Mouse (Mus musculus) G1E (cell line): ENCODE results near the gene Uqcr11. TPM values are rescaled to one million over a fixed set of nuclear protein-coding genes. Genes with fewer than 3 reads are reported as not detected.
A peak's percentile ranks its signal among the peaks of the same experiment; 100 is the strongest.

ENCODE experiments used
- ATAC-seq: 2 replicates; pipeline ENCODE4 v1.8.0; 2016; ENCODE audit warnings: mild to moderate bottlenecking; ENCODE audit not compliant: insufficient number of reproducible peaks, poor library complexity, low FRiP score, severe bottlenecking; ENCODE audit errors: extremely low read depth
- DNase-seq: peaks from one replicate; pipeline ENCODE4 v3.0.0; 2012; ENCODE audit warnings: low spot score
- H3K27me3 ChIP-seq: 2 replicates; pipeline ENCODE4 v1.6.1; 2012; ENCODE audit warnings: mild to moderate bottlenecking, low read length, inconsistent platforms; ENCODE audit not compliant: insufficient read depth
- H3K36me3 ChIP-seq: replicated peaks from 2 replicates; pipeline ENCODE3; 2012; ENCODE audit warnings: mild to moderate bottlenecking, inconsistent platforms
- H3K4me1 ChIP-seq: 2 replicates; pipeline ENCODE4 v1.6.1; 2012; ENCODE audit warnings: low read depth, low read length, inconsistent platforms, mixed read lengths; ENCODE audit not compliant: insufficient read depth
- H3K4me3 ChIP-seq: 2 replicates; pipeline ENCODE4 v1.5.1; 2012; ENCODE audit warnings: low read depth, mild to moderate bottlenecking, inconsistent platforms, low read length, moderate library complexity, mixed read lengths
- H3K9me3 ChIP-seq: replicated peaks from 2 replicates; pipeline ENCODE4 v1.6.1; 2012; ENCODE audit warnings: inconsistent platforms
- CTCF ChIP-seq: IDR thresholded peaks from 2 replicates; pipeline ENCODE4 v1.5.1; 2012; ENCODE audit warnings: low read depth, low read length, inconsistent platforms, mixed read lengths
- GATA1 ChIP-seq: IDR thresholded peaks from 2 replicates; pipeline ENCODE4 v1.6.1; 2012; ENCODE audit warnings: borderline replicate concordance, low read length, inconsistent platforms, mixed read lengths
- GATA2 ChIP-seq: IDR thresholded peaks from 2 replicates; pipeline ENCODE4 v1.6.1; 2012; ENCODE audit warnings: low read depth, low read length, inconsistent platforms, borderline replicate concordance
- POLR2AphosphoS5 ChIP-seq: IDR thresholded peaks from 2 replicates; pipeline ENCODE4 v1.6.1; 2012; ENCODE audit warnings: low read depth, low read length, inconsistent platforms; ENCODE audit not compliant: insufficient replicate concordance
- TAL1 ChIP-seq: conservative IDR thresholded peaks from 2 replicates; pipeline ENCODE4 v1.6.1; 2012; ENCODE audit warnings: low read depth, low read length, inconsistent platforms, mixed read lengths
- polyA plus RNA-seq: library from polyadenylated mRNA; stranded (reverse); fragments of >175 nt; gene quantifications from 2 replicates; pipeline ENCODE4 v1.2.3, GENCODE M21; 2012
- total RNA-seq, 2 experiments: library from RNA; stranded (forward) in 1 of 2; stranded (reverse) in 1 of 2; fragments of 200-1000 nt in 1 of 2; fragments of >200 nt in 1 of 2; fragmentation: Nextera tagmentation in 1 of 2; gene quantifications; 2 replicates each; pipeline ENCODE4 v1.2.3; 2014 to 2017

Uqcr11 gene
- total and polyA plus RNA-seq, 3 experiments: 57.3 to 1,650 (median 376) TPM

- ATAC-seq: no peak
Observed at GRCm38 (mm10) chr10:80432936-80433512, 26.4 kb upstream of the Uqcr11 start.

GRCm38 (mm10) chr10:80432387-80432785 is 25.8 kb upstream of the Uqcr11 start:
- Histone ChIP-seq H3K9me3 (no peaks in the 10 kb centered on the region), H3K4me3 (peak overlapping the region; percentile 97), H3K27me3 (no peaks in the 10 kb centered on the region), H3K36me3 (peaks cover 46% of the 10 kb centered on the region), H3K4me1 (peaks cover 70% of the 10 kb centered on the region)
- no peak for ATAC-seq
- TF ChIP-seq GATA1 (no peak), GATA2 (no peak), TAL1 (no peak), CTCF (no peak), POLR2AphosphoS5 (no peak)
- DNase-seq: no peak

More at GRCm38 (mm10) chr10:80432936-80433512, 26.4 kb upstream of the Uqcr11 start:
- Histone ChIP-seq H3K27me3 (peaks cover 2% of the 10 kb centered on the region; the same call in 1 of the 2 replicates), H3K4me3 (peak overlapping the region; percentile 97), H3K36me3 (peaks cover 39% of the 10 kb centered on the region), H3K4me1 (peaks cover 69% of the 10 kb centered on the region), H3K9me3 (no peaks in the 10 kb centered on the region)
- no peak for DNase-seq
- no peak for TF ChIP-seq POLR2AphosphoS5
- TF ChIP-seq TAL1: no peak
- no peak for TF ChIP-seq GATA2
- no peak for TF ChIP-seq CTCF
- no peak for TF ChIP-seq GATA1

GRCm38 (mm10) chr10:80431570-80432386 is 25.1 kb upstream of the Uqcr11 start:
- TF ChIP-seq GATA2 (no peak), TAL1 (no peak), GATA1 (no peak), POLR2AphosphoS5 (no peak), CTCF (no peak)
- Histone ChIP-seq H3K27me3 (no peaks in the 10 kb centered on the region; the same call in 1 of the 2 replicates), H3K4me1 (peaks cover 76% of the 10 kb centered on the region), H3K9me3 (peaks cover 5% of the 10 kb centered on the region; the same call in 1 of the 2 replicates), H3K36me3 (peaks cover 52% of the 10 kb centered on the region), H3K4me3 (peak overlapping the region; percentile 97)
- no peak for DNase-seq
- no peak for ATAC-seq

- Histone ChIP-seq H3K4me1 (peaks cover 69% of the 10 kb centered on the region), H3K4me3 (peak overlapping the region; percentile 97; the same call in 1 of the 2 replicates), H3K36me3 (peaks cover 65% of the 10 kb centered on the region), H3K9me3 (peaks cover 12% of the 10 kb centered on the region; the same call in 1 of the 2 replicates), H3K27me3 (no peaks in the 10 kb centered on the region; the same call in 1 of the 2 replicates)
- no peak for TF ChIP-seq TAL1
- no peak for TF ChIP-seq POLR2AphosphoS5
- TF ChIP-seq GATA1: no peak
- no peak for TF ChIP-seq GATA2
- TF ChIP-seq CTCF: no peak
- no peak for ATAC-seq
- no peak for DNase-seq
Observed at GRCm38 (mm10) chr10:80430375-80430980, 23.8 kb upstream of the Uqcr11 start.

- Histone ChIP-seq H3K9me3 (peaks cover 16% of the 10 kb centered on the region), H3K36me3 (peaks cover 72% of the 10 kb centered on the region), H3K27me3 (no peaks in the 10 kb centered on the region; the same call in 1 of the 2 replicates), H3K4me3 (peak overlapping the region; percentile 27; the same call in 1 of the 2 replicates), H3K4me1 (peaks cover 66% of the 10 kb centered on the region)
- TF ChIP-seq TAL1 (no peak), GATA2 (no peak), POLR2AphosphoS5 (no peak), CTCF (no peak), GATA1 (no peak)
- DNase-seq (no peak), ATAC-seq (no peak)
Observed at GRCm38 (mm10) chr10:80429800-80430199, 23.2 kb upstream of the Uqcr11 start.

- Histone ChIP-seq H3K4me1 (peaks cover 86% of the 10 kb centered on the region), H3K36me3 (peaks cover 97% of the 10 kb centered on the region), H3K4me3 (no peak overlapping the region), H3K27me3 (no peaks in the 10 kb centered on the region; the same call in 1 of the 2 replicates), H3K9me3 (peaks cover 16% of the 10 kb centered on the region)
- DNase-seq: no peak
- ATAC-seq: no peak
- TF ChIP-seq TAL1 (no peak), GATA1 (no peak), POLR2AphosphoS5 (no peak), GATA2 (no peak), CTCF (no peak)
Observed at GRCm38 (mm10) chr10:80425041-80425440, 18.4 kb upstream of the Uqcr11 start.
